Mouse (Mus musculus) frontal cortex, adult 2 months (tissue): Measurements from ENCODE around the gene Entpd8. TPM values are rescaled to one million over a fixed set of nuclear protein-coding genes. Genes with fewer than 3 reads are reported as not detected.

Experiments used
- DNase-seq, 2 experiments: peaks; one replicate each; pipeline ENCODE4 v3.0.0; 2022; ENCODE audit warnings: low spot score in 1 of 2; ENCODE audit errors: extremely low spot score in 1 of 2
- polyA plus RNA-seq: library from polyadenylated mRNA; depleted of rRNA; stranded (reverse); fragments of >200 nt; gene quantifications from 2 replicates; pipeline ENCODE4 v1.2.3, GENCODE M21; 2012

Gene Entpd8
- polyA plus RNA-seq, 1 experiment: 0.08 TPM

GRCm38 (mm10) chr2:25094785-25095108 is 14.6 kb downstream of the Entpd8 start:
- no peak for DNase-seq

GRCm38 (mm10) chr2:25095109-25095850 is 15.2 kb downstream of the Entpd8 start, which contains the start of gene Noxa1:
Gene Noxa1 (minus strand): TSS chr2:25095149.
- DNase-seq: no peak

- DNase-seq: no peak
These were observed 18.0 kb downstream of the Entpd8 start for GRCm38 (mm10) chr2:25098005-25098615.

GRCm38 (mm10) chr2:25098956-25099355 is 18.9 kb downstream of the Entpd8 start:
- peak in 1 of 2 experiments; percentile 50 for DNase-seq

GRCm38 (mm10) chr2:25099703-25100102 is 19.6 kb downstream of the Entpd8 start:
- no peak for DNase-seq

GRCm38 (mm10) chr2:25104122-25104521 is 24.0 kb downstream of the Entpd8 start:
- DNase-seq: no peak

- no peak for DNase-seq
These were observed 25.9 kb downstream of the Entpd8 start for GRCm38 (mm10) chr2:25106045-25106444.

- DNase-seq: no peak
These were observed 29.4 kb downstream of the Entpd8 start for GRCm38 (mm10) chr2:25109487-25109886.

- no peak for DNase-seq
These were observed 30.5 kb downstream of the Entpd8 start for GRCm38 (mm10) chr2:25110505-25111183.

GRCm38 (mm10) chr2:25111184-25111791 is 31.2 kb downstream of the Entpd8 start:
- DNase-seq: no peak

- DNase-seq: no peak
These were observed 34.2 kb downstream of the Entpd8 start for GRCm38 (mm10) chr2:25114308-25114707.

GRCm38 (mm10) chr2:25115442-25115841 is 35.3 kb downstream of the Entpd8 start:
- DNase-seq: no peak

- no peak for DNase-seq
These were observed 40.9 kb downstream of the Entpd8 start for GRCm38 (mm10) chr2:25120963-25121362.

- DNase-seq: no peak
These were observed 42.6 kb downstream of the Entpd8 start for GRCm38 (mm10) chr2:25122666-25123065.

GRCm38 (mm10) chr2:25123527-25123926 is 43.4 kb downstream of the Entpd8 start:
- no peak for DNase-seq

- no peak for DNase-seq
These were observed 44.3 kb downstream of the Entpd8 start for GRCm38 (mm10) chr2:25124411-25124810.

- DNase-seq: no peak
These were observed 45.0 kb downstream of the Entpd8 start for GRCm38 (mm10) chr2:25125146-25125545.

- peak in 1 of 2 experiments; percentile 16 for DNase-seq
These were observed 46.2 kb downstream of the Entpd8 start for GRCm38 (mm10) chr2:25126011-25127010.

GRCm38 (mm10) chr2:25127206-25127605 is 47.1 kb downstream of the Entpd8 start:
- peak in 1 of 2 experiments; percentile 63 for DNase-seq

GRCm38 (mm10) chr2:25128072-25128471 is 48.0 kb downstream of the Entpd8 start:
- DNase-seq: peak in 1 of 2 experiments; percentile 11
